Comparison of ENCODE assay signal across 8 mouse cellular contexts in the genomic region with DNA sequence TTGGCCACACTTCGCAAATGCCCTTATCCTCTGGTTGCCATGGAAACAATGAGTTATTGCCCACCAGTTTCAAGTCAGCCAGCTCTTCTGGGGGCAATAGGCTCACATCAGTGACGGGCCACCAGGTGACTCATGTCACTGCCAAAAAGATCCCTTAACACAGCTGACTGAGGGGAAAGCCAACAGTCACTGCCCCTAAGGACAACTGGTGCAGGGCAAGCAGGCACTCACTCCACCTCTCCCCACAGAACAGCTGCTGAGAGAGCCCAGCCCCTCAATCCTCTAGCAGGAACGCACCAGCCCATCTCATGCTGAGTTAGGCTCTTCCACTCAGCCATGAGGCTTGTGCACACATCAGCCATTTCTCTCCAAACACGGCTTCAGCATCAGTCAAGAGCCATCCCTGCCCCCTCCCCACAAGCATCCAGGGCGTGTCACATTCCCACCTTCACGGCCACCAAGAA.
A peak's percentile ranks its signal among the peaks of the same experiment; 100 is the strongest.
DNase-seq lines count a peak whose midpoint lies in the region; ATAC-seq and TF ChIP-seq lines count a peak whose summit lies in the region.

No protein-coding gene starts in this region.

- TF ChIP-seq CTCF in hindbrain, postnatal 0 days (IDR thresholded peaks at IDR 0.05; ENCODE audit: low read depth) = no peak

- peak; percentile 27 for ATAC-seq in hindbrain, postnatal 0 days
- peak; percentile 60 for ATAC-seq in midbrain, embryonic 16.5 days

- H3K36me3 ChIP-seq in hindbrain, postnatal 0 days (ENCODE audit: insufficient read depth, low read length) = no peaks in the 10 kb centered on the region
- no peaks in the 10 kb centered on the region for H3K36me3 ChIP-seq in midbrain, embryonic 16.5 days (ENCODE audit: control insufficient read depth, insufficient read depth, low read length)

- peak overlapping the region; percentile 60 for H3K4me3 ChIP-seq in hindbrain, postnatal 0 days (ENCODE audit: low read length)
- H3K4me3 ChIP-seq in midbrain, embryonic 16.5 days (ENCODE audit: low read depth, low read length) = peak overlapping the region; percentile 65

- H3K4me2 ChIP-seq in hindbrain, postnatal 0 days (ENCODE audit: low read depth, low read length) = peak overlapping the region; percentile 91
- H3K4me2 ChIP-seq in midbrain, embryonic 16.5 days (ENCODE audit: low read length) = peak overlapping the region; percentile 60

- peak overlapping the region; percentile 89 for H3K9ac ChIP-seq in hindbrain, postnatal 0 days (replicated peaks; ENCODE audit: low read length)
- H3K9ac ChIP-seq in midbrain, embryonic 16.5 days (ENCODE audit: low read depth, low read length) = peak overlapping the region; percentile 96

- WGBS in hindbrain, postnatal 0 days = 6% methylated on average over 6 of the region's 6 CpGs
- under 1% methylated on average over 6 of the region's 6 CpGs for WGBS in midbrain, embryonic 16.5 days

- DNase-seq in cerebellum, postnatal 10 days = peak; percentile 45 to 54
- DNase-seq in cerebellum, adult 11-12 months = no peak
- DNase-seq in 3T3-L1 (ENCODE audit: low read depth, low spot score) = peak; percentile 61
- DNase-seq in embryo, embryonic 9.5 days (ENCODE audit: extremely low spot score) = peak; percentile 52
- peak; percentile 66 for DNase-seq in hindbrain, postnatal 0 days (ENCODE audit: low spot score)
- no peak for DNase-seq in cerebellum, postnatal 14 days
- no peak for DNase-seq in adrenal gland, postnatal 36 days

- peaks cover 46% of the 10 kb centered on the region for H3K4me1 ChIP-seq in hindbrain, postnatal 0 days (ENCODE audit: insufficient read depth, low read length)
- peaks cover 47% of the 10 kb centered on the region for H3K4me1 ChIP-seq in midbrain, embryonic 16.5 days (ENCODE audit: control insufficient read depth, insufficient read depth, low read length)

- peak overlapping the region; percentile 96 for H3K27ac ChIP-seq in hindbrain, postnatal 0 days
- peak overlapping the region; percentile 94 for H3K27ac ChIP-seq in midbrain, embryonic 16.5 days (ENCODE audit: low read length)

- H3K27me3 ChIP-seq in hindbrain, postnatal 0 days (ENCODE audit: insufficient read depth, low read length) = no peaks in the 10 kb centered on the region
- H3K27me3 ChIP-seq in midbrain, embryonic 16.5 days (ENCODE audit: control insufficient read depth, insufficient read depth, low read depth, low read length) = no peaks in the 10 kb centered on the region

- H3K9me3 ChIP-seq in hindbrain, postnatal 0 days (ENCODE audit: low read length) = no peaks in the 10 kb centered on the region
- no peaks in the 10 kb centered on the region for H3K9me3 ChIP-seq in midbrain, embryonic 16.5 days (replicated peaks; ENCODE audit: control insufficient read depth, low read length, poor library complexity, severe bottlenecking)

Comparison
In these comparisons a context has a peak if more than half of its experiments do, and no peak if none do; other contexts are left out.
1. DNase-seq: peak in cerebellum, postnatal 10 days (2 of 2), 3T3-L1 (single experiment), embryo, embryonic 9.5 days (single experiment) and hindbrain, postnatal 0 days (single experiment); none in cerebellum, adult 11-12 months (single experiment), cerebellum, postnatal 14 days (0 of 2) and adrenal gland, postnatal 36 days (0 of 2).